ENCODE assay signal across 10 mouse cellular contexts in genomic region chr11:80622233-80623037, GRCm38 (mm10).
DNase-seq lines count a peak whose midpoint lies in the region; ATAC-seq and TF ChIP-seq lines count a peak whose summit lies in the region.
"Had no signal": no experiment of that assay in that cellular context is flagged by ENCODE, and none has a peak within 500 bp of the region (broad histone marks: within the 10 kb centered on the region; RNA-seq: fewer than 3 reads in every experiment).

No protein-coding gene starts in this region.

- peaks cover 40% of the 10 kb centered on the region for H3K27me3 ChIP-seq in forebrain, embryonic 11.5 days (ENCODE audit: control insufficient read depth, insufficient read depth, low read length)
- no peaks in the 10 kb centered on the region for H3K27me3 ChIP-seq in intestine, postnatal 0 days (replicated peaks; ENCODE audit: control insufficient read depth, insufficient read depth, low read length)
- H3K27me3 ChIP-seq in liver, embryonic 12.5 days (replicated peaks): no peaks in the 10 kb centered on the region
- H3K27me3 ChIP-seq: embryonic facial prominence, embryonic 15.5 days had no signal

- DNase-seq in cerebellum, postnatal 10 days: peak; percentile 79
- DNase-seq in cerebellum, adult 8-10 months: no peak
- DNase-seq in forebrain, embryonic 11.5 days (ENCODE audit: low spot score): peak; percentile 74
- DNase-seq in layer of hippocampus, postnatal 25 days (ENCODE audit: extremely low spot score in 1 of 2, low spot score in 1 of 2): peak; percentile 26 to 43
- DNase-seq in retina, embryonic 14.5 days (ENCODE audit: low spot score): peak; percentile 80
- DNase-seq in lung, postnatal 36 days: no peak
- DNase-seq: thymus, adult 18-20 months had no signal

- peaks cover 3% of the 10 kb centered on the region; the same call in 1 of the 2 replicates for H3K4me1 ChIP-seq in forebrain, embryonic 11.5 days (replicated peaks; ENCODE audit: control insufficient read depth, insufficient read depth, low read length)
- H3K4me1 ChIP-seq in intestine, postnatal 0 days (replicated peaks; ENCODE audit: control insufficient read depth, insufficient read depth, low read length): no peaks in the 10 kb centered on the region
- no peaks in the 10 kb centered on the region for H3K4me1 ChIP-seq in liver, embryonic 12.5 days

- H3K9ac ChIP-seq in forebrain, embryonic 11.5 days (ENCODE audit: low read length): no peak overlapping the region; the same call in 1 of the 2 replicates
- no peak overlapping the region for H3K9ac ChIP-seq in intestine, postnatal 0 days (ENCODE audit: low read depth, low read length)
- H3K9ac ChIP-seq in liver, embryonic 12.5 days: no peak overlapping the region
- H3K9ac ChIP-seq: embryonic facial prominence, embryonic 15.5 days had no signal

- peak overlapping the region; percentile 67 for H3K27ac ChIP-seq in forebrain, embryonic 11.5 days (ENCODE audit: low read depth, low read length)
- no peak overlapping the region for H3K27ac ChIP-seq in intestine, postnatal 0 days (ENCODE audit: low read depth, low read length)
- H3K27ac ChIP-seq in liver, embryonic 12.5 days: no peak overlapping the region
- H3K27ac ChIP-seq: embryonic facial prominence, embryonic 15.5 days had no signal

- no peaks in the 10 kb centered on the region for H3K36me3 ChIP-seq in forebrain, embryonic 11.5 days (ENCODE audit: control insufficient read depth, insufficient read depth, low read length)
- H3K36me3 ChIP-seq in intestine, postnatal 0 days (ENCODE audit: control insufficient read depth, insufficient read depth): 0 out of 2 replicates have a peak, but pooled peaks cover 11% of the 10 kb centered on the region
- H3K36me3 ChIP-seq in liver, embryonic 12.5 days: no peaks in the 10 kb centered on the region
- H3K36me3 ChIP-seq: embryonic facial prominence, embryonic 15.5 days had no signal

- H3K4me3 ChIP-seq in forebrain, embryonic 11.5 days (ENCODE audit: low read depth, low read length): no peak overlapping the region
- H3K4me3 ChIP-seq in intestine, postnatal 0 days (ENCODE audit: low read depth, low read length): no peak overlapping the region
- no peak overlapping the region for H3K4me3 ChIP-seq in liver, embryonic 12.5 days
- H3K4me3 ChIP-seq: embryonic facial prominence, embryonic 15.5 days had no signal

- H3K9me3 ChIP-seq in forebrain, embryonic 11.5 days (ENCODE audit: control insufficient read depth, low read length): no peaks in the 10 kb centered on the region
- H3K9me3 ChIP-seq in intestine, postnatal 0 days (ENCODE audit: control insufficient read depth): no peaks in the 10 kb centered on the region
- no peaks in the 10 kb centered on the region for H3K9me3 ChIP-seq in liver, embryonic 12.5 days (replicated peaks)
- H3K9me3 ChIP-seq: embryonic facial prominence, embryonic 15.5 days had no signal

- TF ChIP-seq CTCF in intestine, postnatal 0 days (IDR thresholded peaks at IDR 0.05; ENCODE audit: low read depth): no peak

- H3K4me2 ChIP-seq in forebrain, embryonic 11.5 days (ENCODE audit: low read depth, low read length, severe bottlenecking): peak overlapping the region; percentile 22; the same call in 1 of the 2 replicates
- H3K4me2 ChIP-seq in intestine, postnatal 0 days (replicated peaks; ENCODE audit: low read depth): no peak overlapping the region
- no peak overlapping the region for H3K4me2 ChIP-seq in liver, embryonic 12.5 days
- H3K4me2 ChIP-seq: embryonic facial prominence, embryonic 15.5 days had no signal

- 7% methylated on average over 11 of the region's 11 CpGs for WGBS in forebrain, embryonic 11.5 days
- WGBS in intestine, postnatal 0 days: 61% methylated on average over 11 of the region's 11 CpGs
- 40% methylated on average over 11 of the region's 11 CpGs for WGBS in liver, embryonic 12.5 days (ENCODE audit: insufficient replicate concordance)

- ATAC-seq in forebrain, embryonic 11.5 days (replicated peaks; ENCODE audit: low FRiP score): peak; percentile 86
- no peak for ATAC-seq in intestine, postnatal 0 days
- ATAC-seq in liver, embryonic 12.5 days: no peak

Comparison
In these comparisons a context has a peak if more than half of its experiments do, and no peak if none do; other contexts are left out.
1. DNase-seq: peak in cerebellum, postnatal 10 days (2 of 2), forebrain, embryonic 11.5 days (single experiment), layer of hippocampus, postnatal 25 days (2 of 2) and retina, embryonic 14.5 days (single experiment); none in cerebellum, adult 8-10 months (single experiment) and lung, postnatal 36 days (single experiment).